Mouse (Mus musculus): ENCODE results near the gene Psmg1.
"Not testable (repeated sequence)": the region's sequence is repeated elsewhere in the genome, so short reads cannot be mapped to it uniquely, and the experiment has no call there.

Psmg1 gene

GRCm38 (mm10) chr16:95990462-95991121 lies at the start of gene Psmg1:
Gene Psmg1, minus strand, starts transcription at chr16:95990960.
- DNase-seq (ENCODE audit: low spot score in 2 of 2), result peak; percentile 91 to 93

DNA sequence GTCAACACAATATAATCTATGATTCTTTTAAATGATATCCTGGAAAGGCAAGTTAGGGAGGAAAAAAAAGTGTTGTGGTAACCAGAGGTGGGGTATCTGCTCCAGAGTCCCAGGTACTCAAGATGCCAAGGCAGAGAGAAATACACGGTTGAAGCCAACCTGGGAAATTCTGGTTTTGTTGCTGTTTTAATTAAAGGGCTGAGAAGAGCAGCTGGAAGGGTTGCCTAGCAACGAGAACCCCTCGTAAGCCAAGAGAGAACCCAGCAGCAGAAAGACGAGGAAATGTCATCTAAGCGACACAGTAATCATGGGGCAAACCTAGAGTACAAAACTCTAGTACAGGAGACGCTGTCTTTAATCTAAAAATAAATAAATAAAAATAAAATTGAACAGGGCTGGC lies 48.8 kb upstream of the Psmg1 start:
- no peak for DNase-seq (ENCODE audit: low spot score in 2 of 2)

- peak; percentile 12 to 25 for DNase-seq (ENCODE audit: low spot score in 2 of 2)
Observed at GRCm38 (mm10) chr16:96034473-96034872, 43.7 kb upstream of the Psmg1 start.

DNA sequence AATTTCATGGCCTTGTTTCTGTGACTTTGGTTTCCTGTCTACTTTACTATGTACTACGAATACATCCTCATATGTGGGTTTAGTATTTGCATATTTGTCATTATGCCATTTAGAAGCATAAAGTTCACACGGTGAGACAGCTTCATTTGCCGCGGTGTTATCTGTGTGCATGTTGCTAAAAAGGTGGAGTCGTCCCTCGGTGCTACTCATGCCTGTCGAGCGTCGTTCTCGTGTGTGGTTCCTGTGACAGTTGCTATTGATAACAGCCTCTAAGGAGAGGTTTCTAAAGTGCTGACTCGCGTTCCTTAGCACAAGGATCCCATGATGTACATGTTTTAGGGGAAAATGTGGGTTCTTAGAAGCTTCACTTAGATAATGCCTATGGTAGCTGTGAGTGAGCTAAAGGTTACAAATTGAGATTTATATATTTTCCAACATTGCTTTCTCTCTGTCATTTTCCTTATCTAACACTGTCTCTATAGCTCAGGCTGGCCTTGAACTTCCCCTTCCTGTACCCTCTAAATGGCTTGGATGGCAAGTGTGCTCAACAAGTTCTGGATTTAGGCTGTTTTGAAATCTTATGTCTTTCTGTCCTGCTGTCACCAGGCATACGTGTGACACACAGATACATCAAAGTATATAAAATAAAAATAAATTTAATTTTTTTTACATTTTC lies 41.7 kb upstream of the Psmg1 start:
- DNase-seq (ENCODE audit: low spot score in 2 of 2), result no peak

DNA sequence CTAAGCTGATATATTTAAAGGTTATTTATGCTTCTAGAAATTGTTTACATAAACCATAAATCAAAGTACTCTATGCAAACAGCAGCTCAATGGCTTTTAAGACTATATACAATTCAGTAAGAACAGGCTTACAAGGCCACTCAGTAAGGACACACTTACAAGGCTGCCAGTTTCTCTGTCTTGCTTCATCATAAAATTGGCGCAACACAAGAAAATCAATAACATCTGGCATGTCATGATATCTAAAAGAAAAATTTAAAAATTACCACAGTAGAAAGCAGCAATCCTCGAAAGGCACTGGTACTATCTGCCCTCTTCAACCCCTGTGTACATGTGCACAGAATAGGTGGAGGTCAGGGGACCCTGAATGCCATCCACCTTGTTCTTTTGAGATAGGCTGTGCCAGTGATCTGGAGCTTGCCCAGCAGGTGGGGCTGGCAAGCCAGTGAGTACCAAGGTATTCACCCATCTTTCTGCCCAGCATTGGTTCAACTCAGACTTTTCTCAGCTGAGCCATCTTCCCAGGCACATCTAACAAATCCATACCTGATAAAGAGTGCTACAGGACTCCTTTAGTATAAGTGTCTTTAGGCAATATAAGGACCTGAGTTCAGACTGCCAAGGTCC lies 39.8 kb upstream of the Psmg1 start:
- no peak for DNase-seq (ENCODE audit: low spot score in 2 of 2)

DNA sequence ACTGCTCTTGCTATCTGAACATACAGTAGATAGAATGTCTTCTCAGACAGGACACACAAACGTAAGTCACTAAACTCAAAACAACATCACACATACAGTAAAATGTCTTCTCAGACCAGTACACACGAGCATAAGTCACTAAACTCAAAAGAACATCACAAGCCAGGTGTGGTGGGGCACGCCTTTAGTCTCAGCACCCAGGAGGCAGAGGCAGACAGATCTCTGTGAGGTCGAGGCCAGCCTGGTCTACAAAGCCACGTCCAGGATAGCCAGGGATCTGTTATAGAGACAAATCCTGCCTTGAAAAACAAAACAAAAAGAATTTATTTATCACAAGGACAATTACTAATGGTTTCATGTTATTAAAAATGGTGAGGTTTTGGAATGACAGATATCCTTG lies 35.5 kb upstream of the Psmg1 start:
- no peak for DNase-seq (ENCODE audit: low spot score in 2 of 2)

DNA sequence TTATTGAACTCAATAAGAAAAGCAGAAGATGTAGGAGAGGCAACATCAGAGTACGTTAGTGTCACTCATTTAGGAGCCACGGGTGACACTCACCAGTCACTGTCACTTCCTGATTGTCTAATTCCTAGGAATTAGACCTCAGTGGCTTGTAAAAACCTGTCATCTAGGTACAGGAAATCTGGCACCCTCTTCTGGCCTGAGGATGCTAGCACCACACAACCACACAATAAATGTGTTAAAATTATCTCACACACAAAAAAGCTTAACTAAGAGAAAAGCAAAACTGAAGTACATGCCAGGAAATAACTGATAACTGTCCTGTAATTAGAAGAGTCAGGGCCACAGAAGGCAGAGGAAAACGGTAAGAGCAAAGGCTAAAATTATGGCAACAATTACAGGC lies 34.5 kb upstream of the Psmg1 start:
- no peak for DNase-seq (ENCODE audit: low spot score in 2 of 2)

DNA sequence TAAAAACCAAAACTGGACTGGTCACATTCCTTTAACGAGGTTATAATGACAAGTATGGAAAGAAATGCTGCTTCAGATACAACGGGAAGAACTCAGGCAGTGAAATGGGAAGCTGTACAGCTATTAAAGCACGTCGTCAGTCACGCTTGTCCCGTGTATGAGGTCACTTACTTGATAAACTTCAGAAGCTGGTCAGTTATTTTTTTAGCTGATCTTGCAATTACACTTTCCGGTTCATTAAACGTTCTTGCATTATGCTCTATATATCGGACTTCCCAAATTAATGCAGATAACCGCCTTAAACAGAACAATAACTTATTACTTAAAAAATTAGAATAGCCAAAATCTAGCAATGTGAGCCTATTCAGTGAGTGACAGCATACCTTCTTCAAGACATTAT lies 30.3 kb upstream of the Psmg1 start:
- DNase-seq (ENCODE audit: low spot score in 2 of 2), result no peak

DNA sequence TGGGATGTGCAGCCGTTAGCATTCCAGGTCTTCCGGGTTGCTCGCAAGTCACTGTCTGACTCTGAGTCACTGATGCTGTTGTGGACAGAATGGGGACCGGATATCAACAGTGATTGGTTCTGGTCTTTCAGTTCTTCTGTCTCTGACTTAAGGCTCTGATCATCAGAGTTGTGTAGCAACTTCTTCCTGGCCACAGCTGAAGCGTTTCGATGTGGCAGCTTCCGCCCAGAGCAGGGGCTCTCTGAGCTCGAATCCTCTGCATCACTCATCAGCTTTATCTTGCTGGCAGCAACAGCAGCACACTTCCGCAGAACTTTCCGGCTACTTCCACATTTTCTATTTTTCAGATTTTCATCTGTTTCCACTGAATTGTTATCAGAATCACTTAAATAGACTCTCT lies 18.4 kb upstream of the Psmg1 start:
- not testable (repeated sequence) for DNase-seq (ENCODE audit: low spot score in 2 of 2)

- not testable (repeated sequence) for DNase-seq (ENCODE audit: low spot score in 2 of 2)
Observed at GRCm38 (mm10) chr16:96004278-96004677, 13.5 kb upstream of the Psmg1 start.

- no peak for DNase-seq (ENCODE audit: low spot score in 2 of 2)
Observed at GRCm38 (mm10) chr16:95999291-95999690, 8.5 kb upstream of the Psmg1 start.

GRCm38 (mm10) chr16:95996156-95996555 lies 5.4 kb upstream of the Psmg1 start:
- DNase-seq (ENCODE audit: low spot score in 2 of 2), result no peak

DNA sequence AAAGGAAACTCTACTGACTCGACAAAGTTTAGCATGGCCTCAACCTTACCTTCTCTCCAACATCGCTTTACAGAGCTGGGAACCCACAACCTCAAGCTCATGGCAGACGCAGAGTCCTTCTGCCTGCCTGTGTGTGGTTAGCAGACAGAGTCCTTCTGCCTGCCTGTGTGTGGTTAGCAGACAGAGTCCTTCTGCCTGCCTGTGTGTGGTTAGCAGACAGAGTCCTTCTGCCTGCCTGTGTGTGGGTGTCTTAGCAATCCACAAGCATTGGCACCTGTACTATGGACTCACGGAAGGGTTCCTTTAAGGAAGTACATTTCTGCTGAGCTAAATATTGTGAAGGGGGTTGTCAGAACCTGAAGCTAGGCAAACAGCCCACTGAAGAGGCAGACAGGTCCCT lies 3.8 kb upstream of the Psmg1 start:
- peak in 1 of 2 experiments; percentile 30 for DNase-seq (ENCODE audit: low spot score in 2 of 2)

- no peak for DNase-seq (ENCODE audit: low spot score in 2 of 2)
Observed at GRCm38 (mm10) chr16:95992596-95992995, 1.8 kb upstream of the Psmg1 start.

DNA sequence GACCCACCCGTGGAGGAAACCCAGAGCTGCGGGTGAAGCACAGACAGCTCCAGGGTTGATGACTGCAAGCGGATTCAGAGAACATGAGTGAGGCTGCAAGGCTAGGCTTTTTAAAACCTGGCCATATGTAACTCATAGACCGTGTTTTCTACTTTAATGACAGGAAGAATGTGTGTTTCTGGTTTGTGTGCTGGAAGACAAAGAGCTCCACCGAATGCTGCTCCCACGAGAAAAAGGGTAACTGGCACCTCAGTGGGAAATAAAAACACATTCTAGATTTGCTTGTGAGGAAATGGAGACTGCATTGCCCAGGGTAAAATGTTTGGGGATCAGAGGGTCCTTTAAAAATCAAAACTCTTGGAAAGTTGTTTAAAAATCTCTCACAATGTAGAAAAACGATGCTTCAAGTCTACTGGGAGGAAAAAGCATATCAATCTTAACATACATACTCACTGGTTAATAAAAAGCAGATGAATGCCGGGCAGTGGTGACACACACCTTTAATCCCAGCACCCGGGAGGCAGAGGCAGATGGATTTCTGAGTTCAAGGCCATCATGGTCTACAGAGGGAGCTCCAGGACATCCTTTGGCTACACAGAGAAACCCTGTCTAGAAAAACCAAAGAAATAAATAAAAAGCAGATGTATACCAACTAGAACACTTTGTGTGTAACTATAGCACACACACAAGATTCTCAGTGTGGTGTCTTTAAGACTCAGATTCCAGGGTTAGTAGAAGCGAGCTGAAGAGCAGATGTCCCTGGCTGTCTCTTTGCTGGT lies 551 bp upstream of the Psmg1 start:
- DNase-seq (ENCODE audit: low spot score in 2 of 2), result no peak

GRCm38 (mm10) chr16:95984911-95985310 lies 5.8 kb downstream of the Psmg1 start:
- DNase-seq (ENCODE audit: low spot score in 2 of 2), result no peak

DNA sequence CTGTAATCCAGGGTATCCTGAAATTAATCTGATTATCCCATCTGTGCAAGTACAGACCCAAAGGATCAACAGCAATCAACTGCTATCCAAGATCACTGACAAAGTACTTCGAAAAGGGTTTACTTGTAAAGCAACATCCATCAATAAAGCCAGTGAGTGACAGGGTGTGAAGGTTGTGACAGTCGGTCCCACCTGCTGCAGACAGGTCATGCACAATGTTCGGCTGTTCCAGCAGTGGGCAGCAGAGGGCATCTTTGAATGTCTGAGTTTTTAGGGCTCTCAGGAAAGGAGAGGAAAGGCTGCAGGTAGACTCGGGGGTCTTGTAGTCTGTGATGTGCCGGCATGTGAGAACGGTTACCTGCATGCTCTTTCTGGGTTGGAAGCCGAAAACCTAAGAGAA lies 7.2 kb downstream of the Psmg1 start:
- DNase-seq (ENCODE audit: low spot score in 2 of 2), result no peak

DNA sequence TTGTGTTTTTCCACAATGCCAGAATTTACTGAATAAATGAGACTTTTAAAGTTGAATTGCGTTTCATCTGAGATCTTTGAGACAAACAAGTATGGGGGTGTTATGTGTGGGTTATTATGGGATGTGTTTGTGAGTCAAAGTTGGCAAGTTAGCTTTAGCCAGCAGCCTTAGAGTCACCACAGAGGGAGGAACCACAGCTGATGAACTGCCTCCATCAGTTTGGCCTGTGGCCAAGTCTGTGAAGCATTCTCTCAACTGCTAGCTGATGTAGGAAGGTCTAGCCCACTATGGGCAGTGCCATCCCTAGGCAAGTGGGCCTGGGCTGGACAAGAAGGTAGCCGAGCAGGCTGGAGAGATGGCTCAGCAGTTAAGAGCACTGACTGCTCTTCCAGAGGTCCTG lies 19.9 kb downstream of the Psmg1 start:
- DNase-seq (ENCODE audit: low spot score in 2 of 2), result no peak

- peak in 1 of 2 experiments; percentile 20 for DNase-seq (ENCODE audit: low spot score in 2 of 2)
Observed at GRCm38 (mm10) chr16:95967455-95967854, 23.3 kb downstream of the Psmg1 start.

DNA sequence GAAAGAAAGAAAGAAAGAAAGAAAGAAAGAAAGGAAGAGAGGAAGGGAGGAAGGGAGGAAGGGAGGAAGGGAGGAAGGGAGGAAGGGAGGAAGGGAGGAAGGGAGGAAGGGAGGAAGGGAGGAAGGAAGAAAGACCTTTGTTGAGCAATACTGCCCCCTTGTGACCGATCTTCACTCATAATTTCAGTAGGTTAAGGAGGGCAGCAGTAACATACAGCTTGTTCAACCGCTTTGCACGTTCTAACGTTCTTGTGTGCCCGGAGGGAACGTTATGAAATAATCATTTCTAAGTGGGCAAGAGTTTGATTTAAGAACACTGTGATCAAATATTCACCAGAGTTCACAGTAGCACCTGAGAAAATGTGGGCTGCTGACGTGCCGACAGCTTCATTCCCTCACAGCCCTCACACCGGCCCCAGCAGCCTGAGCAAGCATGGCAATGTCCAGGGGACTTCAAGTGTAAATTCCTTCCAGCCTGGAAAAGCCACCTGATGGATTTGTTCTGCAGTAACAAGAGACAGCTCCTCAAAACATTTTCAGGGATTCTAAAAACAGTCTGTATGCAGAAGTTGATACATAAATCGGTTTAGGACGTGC lies 26.2 kb downstream of the Psmg1 start:
- no peak for DNase-seq (ENCODE audit: low spot score in 2 of 2)

- not testable (repeated sequence) for DNase-seq (ENCODE audit: low spot score in 2 of 2)
Observed at GRCm38 (mm10) chr16:95961484-95961883, 29.3 kb downstream of the Psmg1 start.

- DNase-seq (ENCODE audit: low spot score in 2 of 2), result not testable (repeated sequence)
Observed at GRCm38 (mm10) chr16:95960689-95961088, 30.1 kb downstream of the Psmg1 start.

Data from right cerebral cortex, postnatal 36 days (tissue).